Mouse (Mus musculus) embryonic facial prominence, embryonic 12.5 days (tissue): ENCODE data around the gene Abcg1. TPM values are rescaled to one million over a fixed set of nuclear protein-coding genes. Genes with fewer than 3 reads are reported as not detected.

ENCODE experiments used
- ATAC-seq: fragments of 200-750 bp; cut with Nextera tagmentation; 2 replicates; pipeline ENCODE4 v1.8.0; 2017; ENCODE audit not compliant: insufficient number of reproducible peaks, insufficient read depth, low FRiP score, low TSS enrichment
- H3K27ac ChIP-seq: fragments of 300-500 bp; sonication (generic); 2 replicates; pipeline ENCODE4 v1.5.1; 2016; ENCODE audit warnings: mild to moderate bottlenecking
- H3K27me3 ChIP-seq: fragments of 300-500 bp; sonication (generic); 2 replicates; pipeline ENCODE4 v1.6.1; 2016; ENCODE audit warnings: mild to moderate bottlenecking, moderate library complexity
- H3K36me3 ChIP-seq: fragments of 300-500 bp; sonication (generic); 2 replicates; pipeline ENCODE4 v1.6.1; 2016; ENCODE audit warnings: mild to moderate bottlenecking
- H3K4me1 ChIP-seq: fragments of 300-500 bp; sonication (generic); 2 replicates; pipeline ENCODE4 v1.6.1; 2016
- H3K4me2 ChIP-seq: fragments of 300-500 bp; sonication (generic); replicated peaks from 2 replicates; pipeline ENCODE4 v1.6.1; 2016; ENCODE audit warnings: mild to moderate bottlenecking, moderate library complexity
- H3K4me3 ChIP-seq: fragments of 300-500 bp; sonication (generic); 2 replicates; pipeline ENCODE4 v1.5.1; 2016; ENCODE audit warnings: mild to moderate bottlenecking
- H3K9ac ChIP-seq: fragments of 300-500 bp; sonication (generic); 2 replicates; pipeline ENCODE4 v1.6.1; 2016; ENCODE audit warnings: mild to moderate bottlenecking, moderate library complexity
- H3K9me3 ChIP-seq: fragments of 300-500 bp; sonication (generic); 2 replicates; pipeline ENCODE4 v1.6.1; 2016; ENCODE audit warnings: mild to moderate bottlenecking, moderate library complexity
- WGBS: fragments of 180-500 bp; shearing (Covaris S2); methylation state at CpG from one replicate; pipeline ENCODE4 v1.1.7; 2016; 5-methylcytosine and 5-hydroxymethylcytosine counted together
- polyA plus RNA-seq: library from polyadenylated mRNA; unstranded; fragments of >200 nt; fragmentation: Nextera tagmentation; extraction: Ambion mirVana; gene quantifications from 2 replicates; pipeline ENCODE4 v1.2.1, GENCODE M21; 2016

The Abcg1 gene
- polyA plus RNA-seq, 1 experiment from 2014 or later: 14.6 TPM

- Histone ChIP-seq H3K9ac (no peak overlapping the region), H3K4me2 (no peak overlapping the region), H3K4me1 (peaks cover 16% of the 10 kb centered on the region), H3K27ac (no peak overlapping the region), H3K36me3 (no peaks in the 10 kb centered on the region), H3K4me3 (no peak overlapping the region), H3K9me3 (no peaks in the 10 kb centered on the region), H3K27me3 (no peaks in the 10 kb centered on the region)
- WGBS: 94% methylated on average over 3 of the region's 3 CpGs
- ATAC-seq: no peak
These were observed 28.0 kb downstream of the Abcg1 start for GRCm38 (mm10) chr17:31085519-31085918.

GRCm38 (mm10) chr17:31086196-31086595 lies 28.7 kb downstream of the Abcg1 start:
- Histone ChIP-seq H3K4me3 (no peak overlapping the region), H3K9ac (no peak overlapping the region), H3K36me3 (no peaks in the 10 kb centered on the region), H3K4me1 (peaks cover 21% of the 10 kb centered on the region), H3K9me3 (no peaks in the 10 kb centered on the region), H3K4me2 (no peak overlapping the region), H3K27me3 (no peaks in the 10 kb centered on the region), H3K27ac (no peak overlapping the region)
- ATAC-seq: no peak
- 93% methylated on average over 7 of the region's 7 CpGs for WGBS

- Histone ChIP-seq H3K27ac (no peak overlapping the region), H3K4me1 (peaks cover 21% of the 10 kb centered on the region), H3K36me3 (no peaks in the 10 kb centered on the region), H3K27me3 (no peaks in the 10 kb centered on the region), H3K4me2 (no peak overlapping the region), H3K9me3 (no peaks in the 10 kb centered on the region), H3K4me3 (no peak overlapping the region), H3K9ac (no peak overlapping the region)
- ATAC-seq: no peak
- 39% methylated on average over 5 of the region's 5 CpGs for WGBS
These were observed 31.2 kb downstream of the Abcg1 start for GRCm38 (mm10) chr17:31088711-31089110.

- Histone ChIP-seq H3K4me3 (no peak overlapping the region), H3K4me2 (no peak overlapping the region), H3K9ac (no peak overlapping the region), H3K4me1 (peaks cover 21% of the 10 kb centered on the region), H3K27ac (no peak overlapping the region), H3K27me3 (no peaks in the 10 kb centered on the region), H3K9me3 (no peaks in the 10 kb centered on the region), H3K36me3 (no peaks in the 10 kb centered on the region)
- no peak for ATAC-seq
- WGBS: 74% methylated on average over 8 of the region's 8 CpGs
These were observed 32.4 kb downstream of the Abcg1 start for GRCm38 (mm10) chr17:31089848-31090247.

- Histone ChIP-seq H3K9ac (no peak overlapping the region), H3K4me2 (no peak overlapping the region), H3K4me3 (no peak overlapping the region), H3K27me3 (no peaks in the 10 kb centered on the region), H3K36me3 (no peaks in the 10 kb centered on the region), H3K4me1 (peaks cover 21% of the 10 kb centered on the region), H3K9me3 (no peaks in the 10 kb centered on the region), H3K27ac (no peak overlapping the region)
- no peak for ATAC-seq
- 61% methylated on average over 13 of the region's 13 CpGs for WGBS
These were observed 33.7 kb downstream of the Abcg1 start for GRCm38 (mm10) chr17:31091023-31091735.

- H3K36me3 ChIP-seq: no peaks in the 10 kb centered on the region; the same call in 1 of the 2 replicates
- 0 out of 2 replicates have a peak, but pooled peaks cover 7% of the 10 kb centered on the region for H3K4me1 ChIP-seq
- no peaks in the 10 kb centered on the region for H3K9me3 ChIP-seq
- H3K4me2 ChIP-seq: no peak overlapping the region
- no peak overlapping the region for H3K4me3 ChIP-seq
- H3K27me3 ChIP-seq: no peaks in the 10 kb centered on the region
- no peak for ATAC-seq
- no peak overlapping the region for H3K9ac ChIP-seq
- H3K27ac ChIP-seq: no peak overlapping the region
- WGBS: 57% methylated on average over 5 of the region's 5 CpGs
These were observed 37.3 kb downstream of the Abcg1 start for GRCm38 (mm10) chr17:31094781-31095180.

- Histone ChIP-seq H3K36me3 (no peaks in the 10 kb centered on the region; the same call in 1 of the 2 replicates), H3K4me3 (no peak overlapping the region), H3K27ac (no peak overlapping the region), H3K4me2 (no peak overlapping the region), H3K9me3 (no peaks in the 10 kb centered on the region), H3K9ac (no peak overlapping the region), H3K27me3 (no peaks in the 10 kb centered on the region), H3K4me1 (0 out of 2 replicates have a peak, but pooled peaks cover 4% of the 10 kb centered on the region)
- ATAC-seq: no peak
- WGBS: 82% methylated on average over 7 of the region's 7 CpGs
These were observed 38.1 kb downstream of the Abcg1 start for GRCm38 (mm10) chr17:31095570-31095969.

GRCm38 (mm10) chr17:31096893-31097292 lies 39.4 kb downstream of the Abcg1 start:
- H3K36me3 ChIP-seq: no peaks in the 10 kb centered on the region; the same call in 1 of the 2 replicates
- ATAC-seq: no peak
- H3K9ac ChIP-seq: no peak overlapping the region
- H3K4me3 ChIP-seq: no peak overlapping the region
- WGBS: 96% methylated on average over 2 of the region's 2 CpGs
- H3K27me3 ChIP-seq: no peaks in the 10 kb centered on the region
- H3K9me3 ChIP-seq: no peaks in the 10 kb centered on the region
- H3K27ac ChIP-seq: no peak overlapping the region
- H3K4me2 ChIP-seq: no peak overlapping the region
- no peaks in the 10 kb centered on the region for H3K4me1 ChIP-seq

- Histone ChIP-seq H3K4me1 (no peaks in the 10 kb centered on the region), H3K27ac (no peak overlapping the region), H3K4me2 (no peak overlapping the region), H3K9ac (no peak overlapping the region), H3K36me3 (no peaks in the 10 kb centered on the region; the same call in 1 of the 2 replicates), H3K27me3 (no peaks in the 10 kb centered on the region), H3K4me3 (no peak overlapping the region), H3K9me3 (no peaks in the 10 kb centered on the region)
- 78% methylated on average over 5 of the region's 5 CpGs for WGBS
- no peak for ATAC-seq
These were observed 41.3 kb downstream of the Abcg1 start for GRCm38 (mm10) chr17:31098788-31099187.

GRCm38 (mm10) chr17:31103007-31103570 lies 45.6 kb downstream of the Abcg1 start:
- H3K4me1 ChIP-seq: no peaks in the 10 kb centered on the region
- H3K4me3 ChIP-seq: no peak overlapping the region
- H3K4me2 ChIP-seq: no peak overlapping the region
- no peak overlapping the region for H3K9ac ChIP-seq
- no peaks in the 10 kb centered on the region for H3K36me3 ChIP-seq
- 82% methylated on average over 8 of the region's 8 CpGs for WGBS
- H3K27ac ChIP-seq: no peak overlapping the region
- H3K27me3 ChIP-seq: no peaks in the 10 kb centered on the region
- ATAC-seq: no peak
- H3K9me3 ChIP-seq: no peaks in the 10 kb centered on the region

GRCm38 (mm10) chr17:31103823-31104222 lies 46.3 kb downstream of the Abcg1 start:
- ATAC-seq: no peak
- no peak overlapping the region for H3K27ac ChIP-seq

GRCm38 (mm10) chr17:31108388-31108787 lies 50.9 kb downstream of the Abcg1 start:
- Histone ChIP-seq H3K9me3 (no peaks in the 10 kb centered on the region), H3K4me2 (no peak overlapping the region), H3K4me1 (0 out of 2 replicates have a peak, but pooled peaks cover 3% of the 10 kb centered on the region), H3K27me3 (no peaks in the 10 kb centered on the region), H3K9ac (no peak overlapping the region), H3K36me3 (peaks cover 15% of the 10 kb centered on the region), H3K27ac (no peak overlapping the region), H3K4me3 (no peak overlapping the region)
- WGBS: 90% methylated on average over 15 of the region's 15 CpGs
- ATAC-seq: no peak

More at GRCm38 (mm10) chr17:31103823-31104222, 46.3 kb downstream of the Abcg1 start:
- Histone ChIP-seq H3K9me3 (no peaks in the 10 kb centered on the region), H3K9ac (no peak overlapping the region), H3K4me1 (no peaks in the 10 kb centered on the region), H3K4me2 (no peak overlapping the region), H3K4me3 (no peak overlapping the region), H3K36me3 (no peaks in the 10 kb centered on the region), H3K27me3 (no peaks in the 10 kb centered on the region)
- 85% methylated on average over 8 of the region's 8 CpGs for WGBS
